Mouse (Mus musculus) CD4-positive, CD25-positive, alpha-beta regulatory T cell, adult 9 weeks (primary cell): ENCODE measurements around the gene Olfr1106. TPM values are rescaled to one million over a fixed set of nuclear protein-coding genes. Genes with fewer than 3 reads are reported as not detected.

Source experiments
- polyA plus RNA-seq: library from polyadenylated mRNA; unstranded; fragments of 100-300 nt; shearing (Covaris generic); gene quantifications from one replicate; pipeline ENCODE4 v1.2.1, GENCODE M21; 2017

The Olfr1106 gene
- polyA plus RNA-seq = not detected

DNA sequence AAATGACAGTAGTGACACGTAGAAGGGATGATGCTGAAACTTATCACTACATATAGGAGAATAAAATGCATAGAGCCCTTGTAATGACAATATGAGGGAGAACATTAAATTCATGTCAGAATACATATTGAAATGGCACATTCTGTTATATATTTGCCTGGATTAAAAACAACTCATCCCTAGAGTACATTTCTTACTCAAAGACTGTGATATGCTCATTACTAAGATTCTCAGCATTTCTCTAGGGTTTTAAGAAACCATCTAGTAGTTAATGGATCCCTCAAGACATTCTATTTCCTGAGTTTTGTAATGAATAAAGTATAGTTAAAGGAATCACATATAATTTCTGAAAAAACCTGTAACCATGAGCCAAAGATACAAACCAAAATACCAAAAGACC, at the start of gene Olfr1106:
TSS of gene Olfr1106 (minus strand) at position 101 of the 400 bp plus-strand sequence.

DNA sequence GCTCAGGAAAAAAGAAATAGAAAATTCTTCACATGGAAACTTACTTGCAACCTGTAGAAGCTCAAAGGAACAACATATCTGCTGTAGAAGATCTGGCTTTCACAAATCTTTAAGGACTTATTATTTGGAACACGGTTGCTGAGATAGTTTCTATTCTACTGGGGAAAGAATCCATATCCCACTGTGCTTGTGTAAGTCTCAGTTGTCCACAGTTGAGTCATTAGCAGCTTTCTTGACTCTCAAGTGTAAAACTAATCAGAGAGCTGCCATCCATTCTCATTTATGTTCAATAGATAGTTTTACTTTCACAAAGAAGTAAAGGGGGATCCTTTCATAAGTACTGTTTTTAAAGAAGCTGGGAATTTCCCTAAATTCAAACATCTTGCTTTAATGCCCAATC, 43.8 kb upstream of the Olfr1106 start, which contains the start of gene Olfr1109:
TSS of gene Olfr1109 (minus strand) at position 101 of the 400 bp plus-strand sequence.

GRCm38 (mm10) chr2:87075717-87076116, 23.6 kb upstream of the Olfr1106 start, which contains the start of gene Olfr1107:
Gene Olfr1107 (minus strand): TSS chr2:87075817.

DNA sequence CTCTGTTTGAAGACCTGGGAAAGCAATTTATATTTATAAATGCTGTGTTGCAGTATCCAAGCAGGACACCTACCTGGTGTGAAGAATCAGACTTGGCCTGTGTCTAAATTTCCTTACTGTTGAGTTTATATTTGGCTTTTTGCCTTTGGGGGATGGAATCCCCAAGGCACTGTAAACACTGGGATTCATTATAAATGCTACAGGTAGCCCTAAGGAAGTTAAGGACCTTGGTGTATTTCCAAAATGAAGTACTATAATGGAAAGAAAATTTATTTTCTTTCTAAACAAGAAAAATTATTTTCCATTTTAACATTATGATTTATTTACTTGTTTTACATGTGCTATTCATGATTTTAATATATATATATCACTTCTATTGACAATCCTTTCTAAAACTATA, 15.6 kb downstream of the Olfr1106 start, which contains the start of gene Olfr1105:
TSS of gene Olfr1105 (minus strand) at position 101 of the 400 bp plus-strand sequence.

GRCm38 (mm10) chr2:87026980-87027379, 25.1 kb downstream of the Olfr1106 start, which contains the start of gene Olfr1104:
Gene Olfr1104 (minus strand): TSS chr2:87027080.

DNA sequence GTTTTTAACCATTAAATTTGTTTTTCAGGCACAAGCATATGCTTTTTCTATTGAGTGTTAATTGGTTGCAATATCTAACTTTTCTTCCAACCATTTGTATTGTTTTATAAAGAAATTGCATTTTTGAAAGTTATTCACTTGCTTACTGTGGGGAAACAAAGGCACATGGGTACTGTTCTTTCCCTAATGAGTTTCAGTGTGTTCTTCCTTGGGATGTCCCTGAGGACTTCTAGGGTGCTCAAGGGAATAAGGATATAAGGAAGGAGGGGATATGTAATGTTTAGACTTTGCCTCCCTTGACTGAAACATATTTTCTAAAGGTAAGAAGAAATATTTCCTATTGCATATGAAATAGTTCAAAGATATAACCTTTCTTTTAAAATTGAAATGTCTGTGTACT, 54.0 kb downstream of the Olfr1106 start, which contains the start of gene Olfr1102:
TSS of gene Olfr1102 (plus strand) at position 301 of the 400 bp plus-strand sequence.

Other genes starting within 250 kb of the Olfr1106 start
- gene Olfr141, start 242.3 kb downstream of the Olfr1106 start, polyA plus RNA-seq = not detected
- gene Olfr1094, start 227.6 kb downstream of the Olfr1106 start, polyA plus RNA-seq = not detected
- gene Olfr1095, start 200.6 kb downstream of the Olfr1106 start, polyA plus RNA-seq = not detected
- gene Gm13723, start 177.5 kb downstream of the Olfr1106 start, polyA plus RNA-seq = not detected
- not detected for gene Olfr1097, start 160.1 kb downstream of the Olfr1106 start, polyA plus RNA-seq
- not detected for gene Olfr1098, start 127.7 kb downstream of the Olfr1106 start, polyA plus RNA-seq
- not detected for gene Olfr1099, start 91.6 kb downstream of the Olfr1106 start, polyA plus RNA-seq
- not detected for gene Olfr1100, start 72.3 kb downstream of the Olfr1106 start, polyA plus RNA-seq
- gene Olfr1101, start 61.1 kb downstream of the Olfr1106 start, polyA plus RNA-seq = not detected
- not detected for gene Olfr1102, start 53.9 kb downstream of the Olfr1106 start, polyA plus RNA-seq
- not detected for gene Olfr1104, start 25.2 kb downstream of the Olfr1106 start, polyA plus RNA-seq
- gene Olfr1105, start 15.7 kb downstream of the Olfr1106 start, polyA plus RNA-seq = not detected
- not detected for gene Olfr1107, start 23.5 kb upstream of the Olfr1106 start, polyA plus RNA-seq
- not detected for gene Olfr1109, start 43.7 kb upstream of the Olfr1106 start, polyA plus RNA-seq
- gene Olfr259, start 62.3 kb upstream of the Olfr1106 start, polyA plus RNA-seq = not detected
- not detected for gene Olfr1110, start 88.0 kb upstream of the Olfr1106 start, polyA plus RNA-seq
- not detected for gene Olfr1111, start 100.4 kb upstream of the Olfr1106 start, polyA plus RNA-seq
- gene Olfr1112, start 135.5 kb upstream of the Olfr1106 start, polyA plus RNA-seq = not detected
- not detected for gene Olfr1113, start 156.7 kb upstream of the Olfr1106 start, polyA plus RNA-seq
- not detected for gene Olfr1115, start 195.7 kb upstream of the Olfr1106 start, polyA plus RNA-seq
- not detected for gene Olfr1116, start 215.3 kb upstream of the Olfr1106 start, polyA plus RNA-seq